8 mouse cellular contexts compared by ENCODE assay signal in the genomic region with DNA sequence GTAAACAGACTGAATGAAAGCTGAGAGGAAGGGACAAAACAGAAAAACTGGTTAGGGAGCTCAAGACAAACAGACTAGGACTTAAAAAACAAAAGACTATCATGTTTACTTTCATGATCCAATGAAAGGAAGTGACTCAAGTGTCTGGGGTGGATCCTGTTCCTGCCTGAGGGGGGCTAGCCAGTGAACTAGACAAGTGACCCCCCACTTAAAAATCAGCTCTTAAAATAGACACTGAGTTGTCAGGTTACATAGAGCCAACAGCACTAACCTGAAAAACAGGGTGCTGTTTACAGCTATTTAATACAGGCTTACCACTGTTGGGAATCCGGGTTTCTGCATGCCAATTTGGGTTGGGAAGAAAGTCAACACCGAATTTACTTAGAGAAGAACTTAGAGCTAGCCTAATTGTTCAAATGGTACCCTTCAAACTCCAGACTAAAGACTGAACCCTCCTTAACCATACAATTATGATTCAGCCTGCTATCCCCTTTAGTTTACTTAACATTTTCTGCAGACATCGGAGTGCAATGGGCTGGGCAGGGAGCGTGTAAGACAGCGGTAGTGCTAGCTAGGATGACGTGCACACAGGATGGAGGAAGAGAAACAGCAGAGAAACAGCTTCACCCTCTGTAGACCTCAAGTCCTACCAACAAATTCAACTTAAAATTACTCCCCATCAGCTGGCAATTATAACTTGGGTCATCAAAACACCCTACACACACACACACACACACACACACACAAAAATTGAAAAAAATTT. TPM values are rescaled to one million over a fixed set of nuclear protein-coding genes. Genes with fewer than 3 reads are reported as not detected.
A peak's percentile ranks its signal among the peaks of the same experiment; 100 is the strongest.
DNase-seq lines count a peak whose midpoint lies in the region; ATAC-seq lines count a peak whose summit lies in the region.

No protein-coding gene starts in this region.

- H3K27me3 ChIP-seq in forebrain, embryonic 12.5 days = 0 out of 2 replicates have a peak, but pooled peaks cover 11% of the 10 kb centered on the region
- H3K27me3 ChIP-seq in forebrain, embryonic 16.5 days (replicated peaks; ENCODE audit: control insufficient read depth, insufficient read depth, low read length) = no peaks in the 10 kb centered on the region
- no peaks in the 10 kb centered on the region for H3K27me3 ChIP-seq in neural tube, embryonic 12.5 days (replicated peaks)
- no peaks in the 10 kb centered on the region for H3K27me3 ChIP-seq in limb, embryonic 13.5 days
- H3K27me3 ChIP-seq in splenic B cell, adult 2 months (ENCODE audit: control insufficient read depth, insufficient read depth, low read length, poor library complexity, severe bottlenecking) = no peaks in the 10 kb centered on the region

- H3K4me3 ChIP-seq in forebrain, embryonic 12.5 days (replicated peaks) = no peak overlapping the region
- H3K4me3 ChIP-seq in forebrain, embryonic 16.5 days (replicated peaks; ENCODE audit: low read length) = no peak overlapping the region
- no peak overlapping the region for H3K4me3 ChIP-seq in neural tube, embryonic 12.5 days
- no peak overlapping the region for H3K4me3 ChIP-seq in limb, embryonic 13.5 days

- peaks cover 28% of the 10 kb centered on the region for H3K4me1 ChIP-seq in forebrain, embryonic 12.5 days
- H3K4me1 ChIP-seq in forebrain, embryonic 16.5 days (replicated peaks; ENCODE audit: control insufficient read depth, insufficient read depth, low read length) = peaks cover 22% of the 10 kb centered on the region
- H3K4me1 ChIP-seq in neural tube, embryonic 12.5 days = peaks cover 13% of the 10 kb centered on the region
- peaks cover 24% of the 10 kb centered on the region for H3K4me1 ChIP-seq in limb, embryonic 13.5 days

- no peak for ATAC-seq in forebrain, embryonic 12.5 days (ENCODE audit: low FRiP score)
- no peak for ATAC-seq in forebrain, embryonic 16.5 days
- no peak for ATAC-seq in neural tube, embryonic 12.5 days (ENCODE audit: low FRiP score, low read depth)
- ATAC-seq in limb, embryonic 13.5 days (ENCODE audit: low FRiP score, low read depth) = no peak

- H3K4me2 ChIP-seq in forebrain, embryonic 12.5 days = peak overlapping the region; percentile 13; the same call in 1 of the 2 replicates
- H3K4me2 ChIP-seq in forebrain, embryonic 16.5 days (ENCODE audit: low read length) = no peak overlapping the region
- peak overlapping the region; percentile 96; the same call in 1 of the 2 replicates for H3K4me2 ChIP-seq in neural tube, embryonic 12.5 days (replicated peaks)
- H3K4me2 ChIP-seq in limb, embryonic 13.5 days (replicated peaks) = peak overlapping the region; percentile 81; the same call in 1 of the 2 replicates

- no peak for DNase-seq in neural tube, embryonic 10.5 days (ENCODE audit: extremely low spot score, low spot score)
- peak; percentile 43 for DNase-seq in splenic B cell, adult 2 months (ENCODE audit: low read depth, low spot score)
- no peak for DNase-seq in layer of hippocampus, adult 18-20 months (ENCODE audit: low spot score in 2 of 2)
- no peak for DNase-seq in layer of hippocampus, postnatal 25 days (ENCODE audit: extremely low spot score in 1 of 2, low spot score in 1 of 2)

- no peak overlapping the region for H3K27ac ChIP-seq in forebrain, embryonic 12.5 days
- no peak overlapping the region for H3K27ac ChIP-seq in forebrain, embryonic 16.5 days (ENCODE audit: low read length)
- no peak overlapping the region for H3K27ac ChIP-seq in neural tube, embryonic 12.5 days
- H3K27ac ChIP-seq in limb, embryonic 13.5 days = no peak overlapping the region

- peaks cover 18% of the 10 kb centered on the region; the same call in 1 of the 2 replicates for H3K36me3 ChIP-seq in forebrain, embryonic 12.5 days (replicated peaks)
- no peaks in the 10 kb centered on the region for H3K36me3 ChIP-seq in forebrain, embryonic 16.5 days (ENCODE audit: control insufficient read depth, insufficient read depth)
- 0 out of 2 replicates have a peak, but pooled peaks cover 5% of the 10 kb centered on the region for H3K36me3 ChIP-seq in neural tube, embryonic 12.5 days
- H3K36me3 ChIP-seq in limb, embryonic 13.5 days = peaks cover 22% of the 10 kb centered on the region
- H3K36me3 ChIP-seq in splenic B cell, adult 2 months (ENCODE audit: control insufficient read depth, insufficient read depth, low read length, poor library complexity, severe bottlenecking) = no peaks in the 10 kb centered on the region

- H3K9me3 ChIP-seq in forebrain, embryonic 12.5 days = no peaks in the 10 kb centered on the region
- no peaks in the 10 kb centered on the region for H3K9me3 ChIP-seq in forebrain, embryonic 16.5 days (ENCODE audit: control insufficient read depth, low read length)
- no peaks in the 10 kb centered on the region for H3K9me3 ChIP-seq in neural tube, embryonic 12.5 days
- no peaks in the 10 kb centered on the region for H3K9me3 ChIP-seq in limb, embryonic 13.5 days

- H3K9ac ChIP-seq in forebrain, embryonic 12.5 days = no peak overlapping the region
- H3K9ac ChIP-seq in forebrain, embryonic 16.5 days (replicated peaks; ENCODE audit: low read depth, low read length) = no peak overlapping the region
- H3K9ac ChIP-seq in neural tube, embryonic 12.5 days = 0 out of 2 replicates have a peak overlapping the region, but pooled peaks have one; percentile 9
- no peak overlapping the region for H3K9ac ChIP-seq in limb, embryonic 13.5 days

- WGBS in forebrain, embryonic 12.5 days = 88% methylated on average over 6 of the region's 6 CpGs
- 85% methylated on average over 6 of the region's 6 CpGs for WGBS in forebrain, embryonic 16.5 days
- 83% methylated on average over 6 of the region's 6 CpGs for WGBS in neural tube, embryonic 12.5 days
- 81% methylated on average over 6 of the region's 6 CpGs for WGBS in limb, embryonic 13.5 days

RNA-seq across cellular contexts. Expression of a gene that starts 2.3 kb away (rescaled TPM):
- 22.8 and 25.3 TPM in 2 replicates for polyA plus RNA-seq in forebrain, embryonic 12.5 days (2016; fragmentation: Nextera tagmentation; extraction: Ambion mirVana)
- polyA plus RNA-seq in forebrain, embryonic 16.5 days (2015; fragmentation: Nextera tagmentation; extraction: Ambion mirVana) = 13.1 and 14.3 TPM in 2 replicates
- 24.8 and 25.6 TPM in 2 replicates for polyA plus RNA-seq in neural tube, embryonic 12.5 days (2016; fragmentation: Nextera tagmentation; extraction: Ambion mirVana)
- polyA plus RNA-seq in limb, embryonic 13.5 days (2015; fragmentation: Nextera tagmentation; extraction: Ambion mirVana) = 21.8 and 23.4 TPM in 2 replicates
- total RNA-seq in layer of hippocampus, adult 18-20 months (2021) = 10 to 100 TPM; 47.6 to 52.4 TPM
- 10 to 100 TPM; 39.7 TPM for total RNA-seq in layer of hippocampus, postnatal 25 days (2021)

RNA-seq across cellular contexts. Expression of a gene that starts 25.5 kb away (rescaled TPM):
- not detected in 2 replicates for polyA plus RNA-seq in forebrain, embryonic 12.5 days (2016; fragmentation: Nextera tagmentation; extraction: Ambion mirVana)
- not detected in 2 replicates for polyA plus RNA-seq in forebrain, embryonic 16.5 days (2015; fragmentation: Nextera tagmentation; extraction: Ambion mirVana)
- not detected in 2 replicates for polyA plus RNA-seq in neural tube, embryonic 12.5 days (2016; fragmentation: Nextera tagmentation; extraction: Ambion mirVana)
- polyA plus RNA-seq in limb, embryonic 13.5 days (2015; fragmentation: Nextera tagmentation; extraction: Ambion mirVana) = 0.13 TPM in 1 of 2 replicates, not detected in the other
- total RNA-seq in layer of hippocampus, adult 18-20 months (2021) = under 1 TPM in 1 of 2 experiments, not detected in 1; 0.22 TPM
- not detected for total RNA-seq in layer of hippocampus, postnatal 25 days (2021)

RNA-seq across cellular contexts. Expression of a gene that starts 35.5 kb away (rescaled TPM):
- 0.31 and 1.0 TPM in 2 replicates for polyA plus RNA-seq in forebrain, embryonic 12.5 days (2016; fragmentation: Nextera tagmentation; extraction: Ambion mirVana)
- 0.99 and 1.4 TPM in 2 replicates for polyA plus RNA-seq in forebrain, embryonic 16.5 days (2015; fragmentation: Nextera tagmentation; extraction: Ambion mirVana)
- 1.2 TPM in 1 of 2 replicates, not detected in the other for polyA plus RNA-seq in neural tube, embryonic 12.5 days (2016; fragmentation: Nextera tagmentation; extraction: Ambion mirVana)
- polyA plus RNA-seq in limb, embryonic 13.5 days (2015; fragmentation: Nextera tagmentation; extraction: Ambion mirVana) = 1.3 TPM in 1 of 2 replicates, not detected in the other
- total RNA-seq in layer of hippocampus, adult 18-20 months (2021) = under 1 TPM in 1 of 2 experiments, not detected in 1; 0.25 TPM
- total RNA-seq in layer of hippocampus, postnatal 25 days (2021) = 1 to 10 TPM in 1 of 2 experiments, not detected in 1; 2.2 TPM

RNA-seq across cellular contexts. Expression of a gene that starts 56.2 kb away (rescaled TPM):
- 5.2 and 6.6 TPM in 2 replicates for polyA plus RNA-seq in forebrain, embryonic 12.5 days (2016; fragmentation: Nextera tagmentation; extraction: Ambion mirVana)
- polyA plus RNA-seq in forebrain, embryonic 16.5 days (2015; fragmentation: Nextera tagmentation; extraction: Ambion mirVana) = 5.0 and 7.0 TPM in 2 replicates
- 7.4 TPM in 2 replicates for polyA plus RNA-seq in neural tube, embryonic 12.5 days (2016; fragmentation: Nextera tagmentation; extraction: Ambion mirVana)
- 7.9 and 8.7 TPM in 2 replicates for polyA plus RNA-seq in limb, embryonic 13.5 days (2015; fragmentation: Nextera tagmentation; extraction: Ambion mirVana)
- total RNA-seq in layer of hippocampus, adult 18-20 months (2021) = 10 to 100 TPM; 81.2 to 81.3 TPM
- 10 to 100 TPM; 59.1 to 69.1 TPM for total RNA-seq in layer of hippocampus, postnatal 25 days (2021)
